Mouse (Mus musculus) layer of hippocampus, adult 18-20 months (tissue): ENCODE results near the gene Cdkn1b. TPM values are rescaled to one million over a fixed set of nuclear protein-coding genes. Genes with fewer than 3 reads are reported as not detected.

Experiments used
- DNase-seq, 2 experiments: peaks; one replicate each; pipeline ENCODE4 v3.0.0; 2022; ENCODE audit warnings: low spot score in 2 of 2
- total RNA-seq, 2 experiments: library from RNA; stranded (reverse); gene quantifications; 2 replicates each; pipeline ENCODE4 v1.2.3; 2021

Cdkn1b gene
- total RNA-seq, 2 experiments from 2014 or later: 46.0 to 48.2 TPM

- DNase-seq: no peak
Measured at GRCm38 (mm10) chr6:134966681-134967080, 46.5 kb downstream of the Cdkn1b start.

- no peak for DNase-seq
Measured at GRCm38 (mm10) chr6:134968326-134968725, 48.1 kb downstream of the Cdkn1b start.

- DNase-seq: no peak
Measured at GRCm38 (mm10) chr6:134969498-134969897, 49.3 kb downstream of the Cdkn1b start.

GRCm38 (mm10) chr6:134972096-134972495 is 51.9 kb downstream of the Cdkn1b start:
- DNase-seq: no peak

Other genes with a start within 250 kb of the Cdkn1b start
- 1 to 10 TPM; 8.8 to 9.4 TPM for gene Dusp16, start 127.8 kb upstream of the Cdkn1b start, total RNA-seq
- 10 to 100 TPM; 47.3 to 48.1 TPM for gene Crebl2, start 90.2 kb upstream of the Cdkn1b start, total RNA-seq
- 10 to 100 TPM; 26.2 to 28.1 TPM for gene Gpr19, start 21.8 kb upstream of the Cdkn1b start, total RNA-seq
- gene Apold1, start 61.3 kb downstream of the Cdkn1b start, total RNA-seq: 1 to 10 TPM; 3.4 to 3.7 TPM
- 10 to 100 TPM; 52.1 to 59.5 TPM for gene Ddx47, start 91.2 kb downstream of the Cdkn1b start, total RNA-seq
- under 1 TPM; 0.25 to 0.30 TPM for gene Gprc5a, start 145.2 kb downstream of the Cdkn1b start, total RNA-seq
- under 1 TPM in 1 of 2 experiments, not detected in 1; 0.25 TPM for gene Gprc5d, start 197.9 kb downstream of the Cdkn1b start, total RNA-seq